Mouse (Mus musculus): ENCODE measurements around the gene Hmgcl. TPM values are rescaled to one million over a fixed set of nuclear protein-coding genes. Genes with fewer than 3 reads are reported as not detected.
A peak's percentile ranks its signal among the peaks of the same experiment; 100 is the strongest.

The Hmgcl gene
- polyA plus RNA-seq, 1 experiment from 2014 or later: 107 TPM

DNA sequence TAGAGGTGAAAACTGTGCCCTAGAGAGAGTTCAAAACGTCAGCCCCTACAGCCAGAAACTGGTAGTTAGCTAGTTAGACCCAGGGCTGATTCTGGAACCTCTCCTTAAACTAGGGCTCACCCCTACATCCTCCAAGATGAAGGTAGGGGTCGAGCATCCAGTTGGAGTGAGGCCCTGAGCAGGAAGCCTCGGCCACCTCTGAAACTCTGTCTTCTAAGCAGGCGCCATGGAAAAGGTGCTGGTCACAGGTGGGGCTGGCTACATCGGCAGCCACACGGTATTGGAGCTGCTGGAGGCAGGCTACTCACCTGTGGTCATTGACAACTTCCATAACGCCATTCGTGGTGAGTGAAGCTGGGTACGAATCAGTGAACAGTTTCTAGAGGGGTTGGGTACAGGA is 18.9 kb downstream of the Hmgcl start:
- H3K4me2 ChIP-seq (ENCODE audit: low read length): peak overlapping the region; percentile 95; the same call in 1 of the 2 replicates
- 0 out of 2 replicates have a peak overlapping the region, but pooled peaks have one; percentile 25 for H3K9ac ChIP-seq (ENCODE audit: low read depth, low read length)
- no peak overlapping the region for H3K27ac ChIP-seq
- peaks cover 38% of the 10 kb centered on the region for H3K36me3 ChIP-seq (ENCODE audit: insufficient read depth, low read length)
- TF ChIP-seq CTCF (IDR thresholded peaks at IDR 0.05; ENCODE audit: low read depth): no peak
- ATAC-seq (replicated peaks; ENCODE audit: low FRiP score, low read depth) (no peak), DNase-seq (ENCODE audit: low spot score) (no peak)
- no peaks in the 10 kb centered on the region for H3K27me3 ChIP-seq (ENCODE audit: insufficient read depth, low read length)
- WGBS: 76% methylated on average over 9 of the region's 9 CpGs
- H3K4me1 ChIP-seq (replicated peaks; ENCODE audit: insufficient read depth, low read length): peaks cover 8% of the 10 kb centered on the region
- H3K9me3 ChIP-seq (replicated peaks; ENCODE audit: low read length): no peaks in the 10 kb centered on the region
- H3K4me3 ChIP-seq (replicated peaks; ENCODE audit: low read depth, low read length): no peak overlapping the region

DNA sequence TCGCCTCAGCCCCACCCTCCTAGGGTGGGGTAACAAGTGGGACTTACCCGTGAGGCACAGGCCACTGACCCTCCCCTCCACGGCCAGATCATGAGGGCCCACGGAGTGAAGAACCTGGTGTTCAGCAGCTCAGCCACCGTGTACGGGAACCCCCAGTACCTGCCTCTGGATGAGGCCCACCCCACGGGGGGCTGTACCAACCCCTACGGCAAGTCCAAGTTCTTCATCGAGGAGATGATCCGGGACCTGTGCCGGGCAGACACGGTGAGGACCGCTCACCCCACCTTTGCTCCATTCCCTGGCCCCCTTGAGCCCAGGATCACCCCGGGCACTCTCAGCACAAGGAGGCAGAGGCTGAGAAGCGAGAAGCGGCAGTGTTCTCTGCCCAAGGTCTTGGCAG is 20.0 kb downstream of the Hmgcl start:
- H3K27me3 ChIP-seq (ENCODE audit: insufficient read depth, low read length): no peaks in the 10 kb centered on the region
- no peak overlapping the region for H3K4me3 ChIP-seq (replicated peaks; ENCODE audit: low read depth, low read length)
- ATAC-seq (replicated peaks; ENCODE audit: low FRiP score, low read depth) (no peak), DNase-seq (ENCODE audit: low spot score) (no peak)
- peaks cover 37% of the 10 kb centered on the region for H3K36me3 ChIP-seq (ENCODE audit: insufficient read depth, low read length)
- TF ChIP-seq CTCF (IDR thresholded peaks at IDR 0.05; ENCODE audit: low read depth): no peak
- H3K4me1 ChIP-seq (replicated peaks; ENCODE audit: insufficient read depth, low read length): peaks cover 14% of the 10 kb centered on the region
- no peaks in the 10 kb centered on the region for H3K9me3 ChIP-seq (replicated peaks; ENCODE audit: low read length)
- WGBS: 91% methylated on average over 16 of the region's 16 CpGs
- H3K27ac ChIP-seq: no peak overlapping the region
- H3K9ac ChIP-seq (ENCODE audit: low read depth, low read length): no peak overlapping the region
- no peak overlapping the region for H3K4me2 ChIP-seq (ENCODE audit: low read length)

DNA sequence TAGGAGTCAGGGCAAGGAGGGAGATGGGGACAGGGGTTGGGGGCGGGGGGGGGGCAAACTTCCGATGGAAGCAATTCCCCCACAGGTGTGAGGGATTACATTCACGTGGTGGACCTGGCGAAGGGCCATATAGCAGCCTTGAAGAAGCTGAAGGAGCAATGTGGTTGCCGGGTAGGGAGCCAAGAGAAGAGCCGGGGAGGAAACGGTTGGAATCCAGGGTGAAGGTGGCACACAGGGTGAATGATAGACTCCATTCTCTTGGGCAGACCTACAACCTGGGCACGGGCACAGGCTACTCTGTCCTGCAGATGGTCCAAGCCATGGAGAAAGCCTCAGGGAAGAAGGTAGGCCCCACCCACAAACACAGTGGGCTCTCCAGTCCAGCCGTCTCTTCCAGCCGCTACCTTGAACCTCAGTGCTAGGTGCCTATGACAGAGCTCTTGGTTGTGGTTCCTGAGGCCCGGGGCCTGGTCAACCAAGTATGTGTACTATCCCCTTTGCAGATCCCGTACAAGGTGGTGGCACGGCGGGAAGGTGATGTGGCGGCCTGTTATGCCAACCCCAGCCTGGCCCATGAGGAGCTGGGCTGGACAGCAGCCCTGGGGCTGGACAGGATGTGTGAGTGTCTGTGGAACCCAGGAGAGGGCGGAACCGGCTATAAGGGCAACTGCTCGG is 21.0 kb downstream of the Hmgcl start:
- TF ChIP-seq CTCF (IDR thresholded peaks at IDR 0.05; ENCODE audit: low read depth): no peak
- 88% methylated on average over 18 of the region's 18 CpGs for WGBS
- no peak overlapping the region for H3K4me2 ChIP-seq (ENCODE audit: low read length)
- no peaks in the 10 kb centered on the region for H3K27me3 ChIP-seq (ENCODE audit: insufficient read depth, low read length)
- H3K36me3 ChIP-seq (ENCODE audit: insufficient read depth, low read length): peaks cover 37% of the 10 kb centered on the region
- no peaks in the 10 kb centered on the region for H3K9me3 ChIP-seq (replicated peaks; ENCODE audit: low read length)
- no peak for DNase-seq (ENCODE audit: low spot score)
- H3K4me3 ChIP-seq (replicated peaks; ENCODE audit: low read depth, low read length): no peak overlapping the region
- H3K27ac ChIP-seq: no peak overlapping the region
- no peak for ATAC-seq (replicated peaks; ENCODE audit: low FRiP score, low read depth)
- H3K9ac ChIP-seq (ENCODE audit: low read depth, low read length): no peak overlapping the region
- H3K4me1 ChIP-seq (replicated peaks; ENCODE audit: insufficient read depth, low read length): peaks cover 19% of the 10 kb centered on the region

DNA sequence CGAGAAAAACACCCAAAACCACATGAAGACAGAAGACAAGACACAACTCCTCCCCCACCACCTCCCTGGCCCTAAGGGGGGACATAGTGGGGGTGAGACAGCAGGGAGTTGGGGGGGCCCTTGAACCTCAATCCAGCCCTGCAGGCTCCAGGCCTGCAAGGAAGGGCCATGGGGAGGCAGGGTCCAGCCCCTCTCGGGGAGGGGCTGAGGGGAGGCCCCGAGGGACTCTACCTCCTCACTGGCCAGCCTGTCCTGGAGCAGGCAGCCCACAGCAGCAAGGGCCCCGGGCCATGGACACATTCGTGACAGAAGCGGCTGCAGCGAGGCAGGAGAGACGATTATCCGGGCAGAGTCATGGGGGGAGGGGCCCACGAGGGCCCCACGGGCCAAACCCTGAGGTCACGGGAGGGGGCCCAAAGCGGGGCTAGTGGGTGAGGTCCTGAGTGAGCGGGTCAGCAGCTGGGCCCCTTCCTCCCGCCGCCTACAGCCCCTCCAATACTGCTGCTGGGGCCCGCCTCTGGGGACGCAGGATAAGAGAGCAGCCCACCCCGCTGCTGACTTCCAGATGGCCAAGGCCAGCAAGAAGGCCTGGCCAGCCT is 22.1 kb downstream of the Hmgcl start:
- DNase-seq (ENCODE audit: low spot score) (no peak), ATAC-seq (replicated peaks; ENCODE audit: low FRiP score, low read depth) (no peak)
- Histone ChIP-seq H3K4me1 (replicated peaks; ENCODE audit: insufficient read depth, low read length) (peaks cover 24% of the 10 kb centered on the region), H3K36me3 (ENCODE audit: insufficient read depth, low read length) (peaks cover 37% of the 10 kb centered on the region), H3K27ac (no peak overlapping the region), H3K9ac (ENCODE audit: low read depth, low read length) (no peak overlapping the region), H3K27me3 (ENCODE audit: insufficient read depth, low read length) (no peaks in the 10 kb centered on the region), H3K4me3 (replicated peaks; ENCODE audit: low read depth, low read length) (no peak overlapping the region), H3K4me2 (ENCODE audit: low read length) (no peak overlapping the region), H3K9me3 (replicated peaks; ENCODE audit: low read length) (no peaks in the 10 kb centered on the region)
- WGBS: 64% methylated on average over 19 of the region's 19 CpGs
- TF ChIP-seq CTCF (IDR thresholded peaks at IDR 0.05; ENCODE audit: low read depth): no peak

DNA sequence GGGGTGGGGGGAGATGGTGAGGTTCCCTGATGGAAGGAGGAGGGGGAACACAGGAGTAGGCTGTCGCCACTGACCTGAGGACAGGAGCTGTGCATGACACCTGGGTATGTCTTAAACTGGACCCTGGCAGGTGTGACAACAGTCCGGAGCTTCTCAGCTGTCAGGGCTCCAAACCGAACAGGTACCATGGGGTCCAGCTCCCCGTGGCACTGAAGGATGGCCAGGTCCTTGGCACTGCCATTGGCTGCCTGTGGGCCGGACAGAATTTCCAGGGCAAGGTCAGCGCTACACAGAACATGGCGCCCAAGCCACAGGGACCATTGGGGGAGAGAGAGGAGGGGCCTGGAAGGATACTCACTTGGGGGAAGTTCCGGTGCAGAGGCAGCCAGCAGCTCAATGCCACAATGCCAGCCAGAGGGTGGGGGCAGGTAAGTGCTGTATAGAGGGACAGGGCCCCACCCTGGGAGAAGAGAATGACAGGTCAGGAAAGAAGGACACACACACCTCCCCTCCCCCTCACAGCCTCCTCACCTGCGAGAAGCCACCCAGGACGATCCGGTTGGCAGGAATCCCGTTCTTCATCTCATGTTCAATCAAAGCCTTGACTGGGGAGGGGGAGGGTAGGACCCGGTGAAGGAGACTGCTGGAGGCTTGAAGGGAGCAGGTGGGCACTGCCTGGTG is 23.0 kb downstream of the Hmgcl start:
- no peak for ATAC-seq (replicated peaks; ENCODE audit: low FRiP score, low read depth)

DNA sequence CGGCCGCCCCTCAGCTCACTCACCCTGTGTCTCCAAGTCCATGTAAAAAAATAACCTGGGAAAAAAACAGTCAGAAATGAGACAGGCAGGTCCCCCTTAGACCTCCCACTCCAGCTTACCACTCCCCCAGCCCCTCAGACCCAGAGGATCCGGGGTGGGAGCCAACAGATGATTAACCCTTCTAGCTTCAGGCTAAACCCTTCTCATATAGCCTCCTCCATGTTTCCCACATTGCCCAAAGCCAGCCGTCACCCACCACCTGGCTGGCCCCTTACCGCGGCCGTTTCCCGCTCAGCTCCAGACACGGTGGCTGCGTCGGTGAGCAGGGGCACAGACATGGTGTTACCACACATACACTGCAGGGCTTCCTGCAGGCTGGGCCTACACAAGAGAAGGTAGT is 24.3 kb downstream of the Hmgcl start:
- Histone ChIP-seq H3K36me3 (ENCODE audit: insufficient read depth, low read length) (peaks cover 43% of the 10 kb centered on the region), H3K9ac (ENCODE audit: low read depth, low read length) (no peak overlapping the region), H3K27me3 (ENCODE audit: insufficient read depth, low read length) (no peaks in the 10 kb centered on the region), H3K9me3 (replicated peaks; ENCODE audit: low read length) (no peaks in the 10 kb centered on the region), H3K4me3 (replicated peaks; ENCODE audit: low read depth, low read length) (no peak overlapping the region), H3K4me1 (replicated peaks; ENCODE audit: insufficient read depth, low read length) (peaks cover 16% of the 10 kb centered on the region), H3K4me2 (ENCODE audit: low read length) (no peak overlapping the region; the same call in 1 of the 2 replicates), H3K27ac (no peak overlapping the region)
- DNase-seq (ENCODE audit: low spot score) (no peak), ATAC-seq (replicated peaks; ENCODE audit: low FRiP score, low read depth) (no peak)
- 75% methylated on average over 11 of the region's 11 CpGs for WGBS
- no peak for TF ChIP-seq CTCF (IDR thresholded peaks at IDR 0.05; ENCODE audit: low read depth)

More for the DNA sequence above, 23.0 kb downstream of the Hmgcl start:
- Histone ChIP-seq H3K9ac (ENCODE audit: low read depth, low read length) (no peak overlapping the region), H3K4me1 (replicated peaks; ENCODE audit: insufficient read depth, low read length) (peaks cover 23% of the 10 kb centered on the region), H3K36me3 (ENCODE audit: insufficient read depth, low read length) (peaks cover 37% of the 10 kb centered on the region), H3K9me3 (replicated peaks; ENCODE audit: low read length) (no peaks in the 10 kb centered on the region), H3K4me3 (replicated peaks; ENCODE audit: low read depth, low read length) (no peak overlapping the region), H3K27ac (no peak overlapping the region), H3K27me3 (ENCODE audit: insufficient read depth, low read length) (no peaks in the 10 kb centered on the region), H3K4me2 (ENCODE audit: low read length) (no peak overlapping the region)
- 87% methylated on average over 13 of the region's 13 CpGs for WGBS
- no peak for TF ChIP-seq CTCF (IDR thresholded peaks at IDR 0.05; ENCODE audit: low read depth)
- no peak for DNase-seq (ENCODE audit: low spot score)

Data from kidney, postnatal 0 days (tissue).